Mouse (Mus musculus) naive thymus-derived CD4-positive, alpha-beta T cell, adult 2 months (primary cell): ENCODE measurements around the gene Nav2.

Experiments used
- DNase-seq: peaks from one replicate; pipeline ENCODE4 v3.0.0-alpha.2; 2011; ENCODE audit warnings: low read depth

Nav2 gene

GRCm38 (mm10) chr7:49525348-49526100 lies 617.0 kb downstream of the Nav2 start:
- no peak for DNase-seq

- no peak for DNase-seq
These were observed 617.6 kb downstream of the Nav2 start for GRCm38 (mm10) chr7:49526101-49526499.

GRCm38 (mm10) chr7:49527495-49527894 lies 619.0 kb downstream of the Nav2 start:
- no peak for DNase-seq

GRCm38 (mm10) chr7:49527925-49528324 lies 619.4 kb downstream of the Nav2 start:
- DNase-seq: no peak

GRCm38 (mm10) chr7:49529498-49529897 lies 621.0 kb downstream of the Nav2 start:
- DNase-seq: no peak

- no peak for DNase-seq
These were observed 625.1 kb downstream of the Nav2 start for GRCm38 (mm10) chr7:49533571-49533970.

GRCm38 (mm10) chr7:49534208-49534607 lies 625.7 kb downstream of the Nav2 start:
- DNase-seq: no peak

GRCm38 (mm10) chr7:49538360-49538759 lies 629.8 kb downstream of the Nav2 start:
- no peak for DNase-seq

- no peak for DNase-seq
These were observed 631.7 kb downstream of the Nav2 start for GRCm38 (mm10) chr7:49540181-49540580.

- DNase-seq: no peak
These were observed 633.6 kb downstream of the Nav2 start for GRCm38 (mm10) chr7:49542135-49542534.

GRCm38 (mm10) chr7:49544775-49545705 lies 636.5 kb downstream of the Nav2 start:
- DNase-seq: no peak

GRCm38 (mm10) chr7:49545706-49546097 lies 637.2 kb downstream of the Nav2 start:
- no peak for DNase-seq

GRCm38 (mm10) chr7:49548397-49548796 lies 639.9 kb downstream of the Nav2 start:
- no peak for DNase-seq

- DNase-seq: no peak
These were observed 644.9 kb downstream of the Nav2 start for GRCm38 (mm10) chr7:49553236-49553981.

- DNase-seq: no peak
These were observed 649.7 kb downstream of the Nav2 start for GRCm38 (mm10) chr7:49558240-49558640.

GRCm38 (mm10) chr7:49558895-49559294 lies 650.4 kb downstream of the Nav2 start:
- no peak for DNase-seq

- DNase-seq: no peak
These were observed 651.5 kb downstream of the Nav2 start for GRCm38 (mm10) chr7:49560012-49560411.

- DNase-seq: no peak
These were observed 653.9 kb downstream of the Nav2 start for GRCm38 (mm10) chr7:49562404-49562803.

GRCm38 (mm10) chr7:49562851-49563250 lies 654.3 kb downstream of the Nav2 start:
- DNase-seq: no peak

GRCm38 (mm10) chr7:49565084-49565483 lies 656.6 kb downstream of the Nav2 start:
- no peak for DNase-seq

- no peak for DNase-seq
These were observed 657.3 kb downstream of the Nav2 start for GRCm38 (mm10) chr7:49565798-49566197.

- DNase-seq: no peak
These were observed 659.0 kb downstream of the Nav2 start for GRCm38 (mm10) chr7:49567346-49568034.
